Mouse (Mus musculus) E14TG2a.4 (cell line): ENCODE data around the gene Senp2.

Source experiments
- CTCF ChIP-seq: conservative IDR thresholded peaks from 2 replicates; pipeline ENCODE4 v1.5.1; 2014; ENCODE audit warnings: low read length
- NANOG ChIP-seq: IDR thresholded peaks from 2 replicates; pipeline ENCODE4 v1.6.1; 2014; ENCODE audit warnings: borderline replicate concordance, low read length, mixed read lengths

DNA sequence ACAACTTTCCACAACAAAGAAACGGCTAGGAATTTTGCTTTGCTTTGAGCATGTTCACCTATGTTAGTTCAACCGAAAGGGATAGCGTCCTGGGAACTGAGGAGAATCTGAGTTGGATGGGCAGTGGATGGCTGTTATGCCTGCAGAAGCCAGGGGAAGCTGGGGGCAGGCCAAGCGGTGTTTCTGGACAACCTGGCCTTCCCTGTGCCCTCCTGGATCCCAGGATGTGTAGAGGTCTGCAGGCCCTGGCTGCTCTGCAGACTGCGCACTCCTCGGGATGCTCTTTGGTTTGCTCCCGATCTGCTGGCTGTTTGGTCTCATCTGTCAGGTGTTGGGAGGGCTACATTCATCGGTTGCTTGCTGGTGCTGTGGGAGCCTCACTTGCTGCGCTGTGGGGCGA lies 51.1 kb downstream of the Senp2 start:
- no peak for TF ChIP-seq CTCF
- no peak for TF ChIP-seq NANOG
